Comparison of ENCODE assay signal across 8 mouse cellular contexts in the genomic region with DNA sequence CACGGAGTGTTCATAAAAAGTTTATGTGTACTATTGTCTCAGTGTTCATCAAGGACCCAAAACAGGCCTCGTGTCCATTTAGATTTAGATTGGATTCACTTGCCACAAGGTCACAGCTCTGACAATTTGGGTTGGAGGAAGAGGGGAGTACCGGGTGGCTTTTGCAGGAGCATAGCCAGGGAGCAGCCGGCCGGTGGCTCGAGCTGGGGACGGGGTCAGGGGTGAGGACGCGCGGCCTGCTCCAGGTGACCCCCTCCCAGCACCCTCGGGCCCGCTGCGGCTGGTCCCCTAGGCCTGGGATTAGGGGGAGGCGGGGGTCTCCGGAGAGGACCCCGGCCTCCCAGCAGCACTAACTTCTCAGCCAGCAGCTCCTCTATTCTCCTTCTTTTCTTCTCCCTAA. TPM values are rescaled to one million over a fixed set of nuclear protein-coding genes. Genes with fewer than 3 reads are reported as not detected.
A peak's percentile ranks its signal among the peaks of the same experiment; 100 is the strongest.
DNase-seq lines count a peak whose midpoint lies in the region; ATAC-seq and TF ChIP-seq lines count a peak whose summit lies in the region.

No protein-coding gene starts in this region.

- H3K4me3 ChIP-seq in G1E (ENCODE audit: low read depth, low read length), result peak overlapping the region; percentile 89
- peak overlapping the region; percentile 77 for H3K4me3 ChIP-seq in hindbrain, embryonic 14.5 days (replicated peaks; ENCODE audit: low read length)
- peak overlapping the region; percentile 91 for H3K4me3 ChIP-seq in liver, embryonic 12.5 days
- H3K4me3 ChIP-seq in olfactory bulb, adult 2 months (ENCODE audit: insufficient read depth, low read depth, low read length), result peak overlapping the region; percentile 68

- no peaks in the 10 kb centered on the region for H3K27me3 ChIP-seq in G1E (ENCODE audit: insufficient read depth, low read length)
- H3K27me3 ChIP-seq in hindbrain, embryonic 14.5 days (ENCODE audit: control insufficient read depth, insufficient read depth, low read length), result no peaks in the 10 kb centered on the region
- H3K27me3 ChIP-seq in liver, embryonic 12.5 days (replicated peaks), result no peaks in the 10 kb centered on the region

- peak overlapping the region; percentile 72 for H3K4me2 ChIP-seq in hindbrain, embryonic 14.5 days (replicated peaks)
- H3K4me2 ChIP-seq in liver, embryonic 12.5 days, result peak overlapping the region; percentile 74

- TF ChIP-seq CTCF in G1E (IDR thresholded peaks at IDR 0.05; ENCODE audit: low read depth, low read length), result no peak
- no peak for TF ChIP-seq CTCF in olfactory bulb, adult 2 months (IDR thresholded peaks at IDR 0.05; ENCODE audit: insufficient read depth, low read depth, low read length)

- no peak for TF ChIP-seq POLR2A in olfactory bulb, adult 2 months (IDR thresholded peaks at IDR 0.05; ENCODE audit: insufficient read depth, low read depth, low read length)

- peaks cover 39% of the 10 kb centered on the region for H3K4me1 ChIP-seq in G1E (ENCODE audit: insufficient read depth, low read depth, low read length)
- H3K4me1 ChIP-seq in hindbrain, embryonic 14.5 days (replicated peaks; ENCODE audit: control insufficient read depth, insufficient read depth, low read length), result peaks cover 14% of the 10 kb centered on the region
- peaks cover 54% of the 10 kb centered on the region for H3K4me1 ChIP-seq in liver, embryonic 12.5 days
- H3K4me1 ChIP-seq in olfactory bulb, adult 2 months (ENCODE audit: control insufficient read depth, insufficient read depth, low read length), result no peaks in the 10 kb centered on the region

- intact Hi-C loops in gastrocnemius, postnatal 14 days (cut with DNase I; ENCODE audit: low total_unique reads), result no loop called here

- under 1% methylated on average over 16 of the region's 16 CpGs for WGBS in hindbrain, embryonic 14.5 days
- WGBS in liver, embryonic 12.5 days (ENCODE audit: insufficient replicate concordance), result 1% methylated on average over 16 of the region's 16 CpGs
- WGBS in olfactory bulb, adult 2 months, result under 1% methylated on average over 16 of the region's 16 CpGs

- H3K9ac ChIP-seq in hindbrain, embryonic 14.5 days, result peak overlapping the region; percentile 85
- peak overlapping the region; percentile 97 for H3K9ac ChIP-seq in liver, embryonic 12.5 days

- peaks cover 13% of the 10 kb centered on the region for H3K36me3 ChIP-seq in G1E (replicated peaks)
- H3K36me3 ChIP-seq in hindbrain, embryonic 14.5 days (replicated peaks; ENCODE audit: control insufficient read depth, insufficient read depth), result peaks cover 5% of the 10 kb centered on the region; the same call in 1 of the 2 replicates
- peaks cover 19% of the 10 kb centered on the region for H3K36me3 ChIP-seq in liver, embryonic 12.5 days

- peak overlapping the region; percentile 84 for H3K27ac ChIP-seq in hindbrain, embryonic 14.5 days
- H3K27ac ChIP-seq in liver, embryonic 12.5 days, result peak overlapping the region; percentile 87
- no peak overlapping the region for H3K27ac ChIP-seq in olfactory bulb, adult 2 months (ENCODE audit: insufficient read depth, low read depth, low read length)

- DNase-seq in gastrocnemius, postnatal 14 days, result peak; percentile 19
- no peak for DNase-seq in gastrocnemius, postnatal 25 days
- no peak for DNase-seq in G1E (ENCODE audit: low spot score)
- DNase-seq in embryo, embryonic 11 days, result peak; percentile 36
- DNase-seq in hindbrain, embryonic 14.5 days (ENCODE audit: low spot score), result no peak
- no peak for DNase-seq in layer of hippocampus, adult 11-12 months (ENCODE audit: low spot score)

- no peaks in the 10 kb centered on the region for H3K9me3 ChIP-seq in G1E (replicated peaks)
- H3K9me3 ChIP-seq in hindbrain, embryonic 14.5 days (ENCODE audit: control insufficient read depth, low read length), result no peaks in the 10 kb centered on the region
- no peaks in the 10 kb centered on the region for H3K9me3 ChIP-seq in liver, embryonic 12.5 days (replicated peaks)

- ATAC-seq in G1E (ENCODE audit: extremely low read depth, insufficient number of reproducible peaks, low FRiP score, poor library complexity, severe bottlenecking), result no peak
- peak; percentile 41 for ATAC-seq in hindbrain, embryonic 14.5 days (ENCODE audit: low FRiP score)
- ATAC-seq in liver, embryonic 12.5 days, result peak; percentile 43

RNA-seq across cellular contexts. Expression of gene Uba3, which starts 0.5 kb away (rescaled TPM):
- 10 to 100 TPM; 41.3 to 44.6 TPM for total RNA-seq in gastrocnemius, postnatal 14 days (2021)
- total RNA-seq in gastrocnemius, postnatal 25 days (2021), result 10 to 100 TPM; 34.1 to 35.3 TPM
- total RNA-seq in G1E (2014; fragmentation: Nextera tagmentation) (90.1 and 98.7 TPM in 2 replicates), G1E (2017) (116 and 122 TPM in 2 replicates)
- polyA plus RNA-seq in G1E (2012), result 11.2 and 12.9 TPM in 2 replicates
- 94.6 and 95.8 TPM in 2 replicates for polyA plus RNA-seq in hindbrain, embryonic 14.5 days (2014; fragmentation: Nextera tagmentation; extraction: Ambion mirVana)
- 39.9 and 40.7 TPM in 2 replicates for polyA plus RNA-seq in liver, embryonic 12.5 days (2016; fragmentation: Nextera tagmentation; extraction: Ambion mirVana)
- not detected in 2 replicates for polyA plus RNA-seq in olfactory bulb, adult 2 months (2012; ENCODE audit: insufficient read depth, insufficient read length, low replicate concordance, missing spikeins)

RNA-seq across cellular contexts. Expression of gene Arl6ip5, which starts 5.5 kb away (rescaled TPM):
- 100 to 1,000 TPM; 186 to 210 TPM for total RNA-seq in gastrocnemius, postnatal 14 days (2021)
- total RNA-seq in gastrocnemius, postnatal 25 days (2021), result 100 to 1,000 TPM; 132 to 165 TPM
- total RNA-seq in G1E (2014; fragmentation: Nextera tagmentation) (67.5 and 81.2 TPM in 2 replicates), G1E (2017) (54.5 and 57.1 TPM in 2 replicates)
- polyA plus RNA-seq in G1E (2012), result 10.2 and 22.4 TPM in 2 replicates
- polyA plus RNA-seq in hindbrain, embryonic 14.5 days (2014; fragmentation: Nextera tagmentation; extraction: Ambion mirVana), result 76.7 and 79.3 TPM in 2 replicates
- 35.3 and 36.6 TPM in 2 replicates for polyA plus RNA-seq in liver, embryonic 12.5 days (2016; fragmentation: Nextera tagmentation; extraction: Ambion mirVana)
- polyA plus RNA-seq in olfactory bulb, adult 2 months (2012; ENCODE audit: insufficient read depth, insufficient read length, low replicate concordance, missing spikeins), result not detected in 2 replicates

RNA-seq across cellular contexts. Expression of gene Tmf1, which starts 26.0 kb away (rescaled TPM):
- total RNA-seq in gastrocnemius, postnatal 14 days (2021), result 10 to 100 TPM; 24.8 to 26.3 TPM
- total RNA-seq in gastrocnemius, postnatal 25 days (2021), result 10 to 100 TPM; 35.7 to 40.0 TPM
- total RNA-seq in G1E (2014; fragmentation: Nextera tagmentation) (36.2 and 38.5 TPM in 2 replicates), G1E (2017) (76.1 and 121 TPM in 2 replicates)
- polyA plus RNA-seq in G1E (2012), result 6.6 and 7.5 TPM in 2 replicates
- polyA plus RNA-seq in hindbrain, embryonic 14.5 days (2014; fragmentation: Nextera tagmentation; extraction: Ambion mirVana), result 39.8 and 40.5 TPM in 2 replicates
- 19.6 and 19.9 TPM in 2 replicates for polyA plus RNA-seq in liver, embryonic 12.5 days (2016; fragmentation: Nextera tagmentation; extraction: Ambion mirVana)
- polyA plus RNA-seq in olfactory bulb, adult 2 months (2012; ENCODE audit: insufficient read depth, insufficient read length, low replicate concordance, missing spikeins), result not detected in 2 replicates

RNA-seq across cellular contexts. Expression of gene Lmod3, which starts 47.6 kb away (rescaled TPM):
- 100 to 1,000 TPM; 106 to 144 TPM for total RNA-seq in gastrocnemius, postnatal 14 days (2021)
- total RNA-seq in gastrocnemius, postnatal 25 days (2021), result 100 to 1,000 TPM; 143 to 148 TPM
- total RNA-seq in G1E (2014; fragmentation: Nextera tagmentation) (not detected in 2 replicates), G1E (2017) (0.12 and 0.22 TPM in 2 replicates)
- not detected in 2 replicates for polyA plus RNA-seq in G1E (2012)
- polyA plus RNA-seq in hindbrain, embryonic 14.5 days (2014; fragmentation: Nextera tagmentation; extraction: Ambion mirVana), result not detected in 2 replicates
- 0.05 and 0.10 TPM in 2 replicates for polyA plus RNA-seq in liver, embryonic 12.5 days (2016; fragmentation: Nextera tagmentation; extraction: Ambion mirVana)
- not detected in 2 replicates for polyA plus RNA-seq in olfactory bulb, adult 2 months (2012; ENCODE audit: insufficient read depth, insufficient read length, low replicate concordance, missing spikeins)

RNA-seq across cellular contexts. Expression of gene Eogt, which starts 56.0 kb away (rescaled TPM):
- 1 to 10 TPM; 5.3 to 7.8 TPM for total RNA-seq in gastrocnemius, postnatal 14 days (2021)
- 1 to 10 TPM; 4.1 to 6.0 TPM for total RNA-seq in gastrocnemius, postnatal 25 days (2021)
- total RNA-seq in G1E (2014; fragmentation: Nextera tagmentation) (16.0 and 21.2 TPM in 2 replicates), G1E (2017) (10.6 and 11.9 TPM in 2 replicates)
- polyA plus RNA-seq in G1E (2012), result 0.45 and 0.61 TPM in 2 replicates
- polyA plus RNA-seq in hindbrain, embryonic 14.5 days (2014; fragmentation: Nextera tagmentation; extraction: Ambion mirVana), result 9.8 and 10.8 TPM in 2 replicates
- 2.9 and 3.7 TPM in 2 replicates for polyA plus RNA-seq in liver, embryonic 12.5 days (2016; fragmentation: Nextera tagmentation; extraction: Ambion mirVana)
- polyA plus RNA-seq in olfactory bulb, adult 2 months (2012; ENCODE audit: insufficient read depth, insufficient read length, low replicate concordance, missing spikeins), result not detected in 2 replicates

Comparison
In these comparisons a context has a peak if more than half of its experiments do, and no peak if none do; other contexts are left out.
1. DNase-seq: peak in gastrocnemius, postnatal 14 days (single experiment) and embryo, embryonic 11 days (single experiment); none in gastrocnemius, postnatal 25 days (single experiment), G1E (single experiment), hindbrain, embryonic 14.5 days (single experiment) and layer of hippocampus, adult 11-12 months (single experiment).
2. Peak in every context shown above with its lines, with median percentiles within 50 percentile points of each other: H3K4me3 ChIP-seq.